Mouse (Mus musculus): Measurements from ENCODE around the gene Olfr1415. TPM values are rescaled to one million over a fixed set of nuclear protein-coding genes. Genes with fewer than 3 reads are reported as not detected.

Olfr1415 gene
- not detected in 2 replicates for total RNA-seq (2012; rRNA removed)

GRCm38 (mm10) chr1:92496001-92496400 lies at the start of gene Olfr1415:
TSS of gene Olfr1415 (minus strand) at chr1:92496101.
- DNase-seq (ENCODE audit: low read depth, low spot score): no peak
- no peak within 1 kb of the TSS for H3K9ac ChIP-seq (ENCODE audit: insufficient read depth, low read depth, low read length, poor library complexity, severe bottlenecking)
- H3K27ac ChIP-seq (ENCODE audit: insufficient read depth, low read depth, low read length, poor library complexity, severe bottlenecking): no peak within 1 kb of the TSS
- no peaks in the 10 kb centered on the region for H3K4me1 ChIP-seq (ENCODE audit: control insufficient read depth in 2 of 2, insufficient read depth in 2 of 2, low read length in 2 of 2, poor library complexity in 1 of 2)
- no peaks in the 10 kb centered on the region for H3K36me3 ChIP-seq (ENCODE audit: control insufficient read depth, insufficient read depth, low read length, poor library complexity, severe bottlenecking)
- TF ChIP-seq ZC3H11A (IDR thresholded peaks at IDR 0.05; ENCODE audit: borderline replicate concordance, low read depth, low read length): no peak
- no peak for TF ChIP-seq CHD2 (IDR thresholded peaks at IDR 0.05; ENCODE audit: low read depth, low read length)
- no peak for TF ChIP-seq HCFC1 (IDR thresholded peaks at IDR 0.05; ENCODE audit: borderline replicate concordance, insufficient read depth, low read length)
- no peak for TF ChIP-seq ZNF384 (IDR thresholded peaks at IDR 0.05; ENCODE audit: low read depth, low read length)
- no peak for TF ChIP-seq MAFK (IDR thresholded peaks at IDR 0.05; ENCODE audit: insufficient read depth, low read depth, low read length)
- H3K4me3 ChIP-seq (ENCODE audit: insufficient read depth in 1 of 2, low read depth in 1 of 2, low read length in 2 of 2, poor library complexity in 1 of 2, severe bottlenecking in 1 of 2): no peak within 1 kb of the TSS
- no peaks in the 10 kb centered on the region for H3K9me3 ChIP-seq (ENCODE audit: control insufficient read depth, insufficient read depth, low read depth, low read length)
- in situ Hi-C loops (cut with MboI; ENCODE audit: low sequenced_read_pairs in 2 of 2, unreplicated experiment in 2 of 2): no loop called here

GRCm38 (mm10) chr1:92539071-92539470 lies 43.2 kb upstream of the Olfr1415 start:
- no peaks in the 10 kb centered on the region for H3K36me3 ChIP-seq (ENCODE audit: control insufficient read depth, insufficient read depth, low read length, poor library complexity, severe bottlenecking)

GRCm38 (mm10) chr1:92536972-92537371 lies 41.1 kb upstream of the Olfr1415 start:
- Histone ChIP-seq H3K4me3 (ENCODE audit: insufficient read depth in 1 of 2, low read depth in 1 of 2, low read length in 2 of 2, poor library complexity in 1 of 2, severe bottlenecking in 1 of 2) (no peak overlapping the region), H3K36me3 (ENCODE audit: control insufficient read depth, insufficient read depth, low read length, poor library complexity, severe bottlenecking) (no peaks in the 10 kb centered on the region), H3K9me3 (ENCODE audit: control insufficient read depth, insufficient read depth, low read depth, low read length) (no peaks in the 10 kb centered on the region), H3K4me1 (ENCODE audit: control insufficient read depth in 2 of 2, insufficient read depth in 2 of 2, low read length in 2 of 2, poor library complexity in 1 of 2) (no peaks in the 10 kb centered on the region), H3K9ac (ENCODE audit: insufficient read depth, low read depth, low read length, poor library complexity, severe bottlenecking) (no peak overlapping the region), H3K27ac (ENCODE audit: insufficient read depth, low read depth, low read length, poor library complexity, severe bottlenecking) (no peak overlapping the region)
- in situ Hi-C loops (cut with MboI; ENCODE audit: low sequenced_read_pairs in 2 of 2, unreplicated experiment in 2 of 2): no loop called here
- no peak for DNase-seq (ENCODE audit: low read depth, low spot score)
- TF ChIP-seq CHD2 (IDR thresholded peaks at IDR 0.05; ENCODE audit: low read depth, low read length) (no peak), ZC3H11A (IDR thresholded peaks at IDR 0.05; ENCODE audit: borderline replicate concordance, low read depth, low read length) (no peak), MAFK (IDR thresholded peaks at IDR 0.05; ENCODE audit: insufficient read depth, low read depth, low read length) (no peak)

More at GRCm38 (mm10) chr1:92539071-92539470, 43.2 kb upstream of the Olfr1415 start:
- Histone ChIP-seq H3K9me3 (ENCODE audit: control insufficient read depth, insufficient read depth, low read depth, low read length) (no peaks in the 10 kb centered on the region), H3K4me1 (ENCODE audit: control insufficient read depth in 2 of 2, insufficient read depth in 2 of 2, low read length in 2 of 2, poor library complexity in 1 of 2) (no peaks in the 10 kb centered on the region), H3K4me3 (ENCODE audit: insufficient read depth in 1 of 2, low read depth in 1 of 2, low read length in 2 of 2, poor library complexity in 1 of 2, severe bottlenecking in 1 of 2) (no peak overlapping the region), H3K27ac (ENCODE audit: insufficient read depth, low read depth, low read length, poor library complexity, severe bottlenecking) (no peak overlapping the region), H3K9ac (ENCODE audit: insufficient read depth, low read depth, low read length, poor library complexity, severe bottlenecking) (no peak overlapping the region)
- TF ChIP-seq MAFK (IDR thresholded peaks at IDR 0.05; ENCODE audit: insufficient read depth, low read depth, low read length) (no peak), ZC3H11A (IDR thresholded peaks at IDR 0.05; ENCODE audit: borderline replicate concordance, low read depth, low read length) (no peak)
- DNase-seq (ENCODE audit: low read depth, low spot score): no peak
- in situ Hi-C loops (cut with MboI; ENCODE audit: low sequenced_read_pairs in 2 of 2, unreplicated experiment in 2 of 2): no loop called here

- Histone ChIP-seq H3K36me3 (ENCODE audit: control insufficient read depth, insufficient read depth, low read length, poor library complexity, severe bottlenecking) (no peaks in the 10 kb centered on the region), H3K9me3 (ENCODE audit: control insufficient read depth, insufficient read depth, low read depth, low read length) (no peaks in the 10 kb centered on the region), H3K4me1 (ENCODE audit: control insufficient read depth in 2 of 2, insufficient read depth in 2 of 2, low read length in 2 of 2, poor library complexity in 1 of 2) (peaks cover 0 to 2% of the 10 kb centered on the region in 2 experiments; a peak in 1 of 4 replicates), H3K9ac (ENCODE audit: insufficient read depth, low read depth, low read length, poor library complexity, severe bottlenecking) (no peak overlapping the region), H3K27ac (ENCODE audit: insufficient read depth, low read depth, low read length, poor library complexity, severe bottlenecking) (no peak overlapping the region), H3K4me3 (ENCODE audit: insufficient read depth in 1 of 2, low read depth in 1 of 2, low read length in 2 of 2, poor library complexity in 1 of 2, severe bottlenecking in 1 of 2) (no peak overlapping the region)
- DNase-seq (ENCODE audit: low read depth, low spot score): no peak
- TF ChIP-seq ZNF384 (IDR thresholded peaks at IDR 0.05; ENCODE audit: low read depth, low read length): no peak
- TF ChIP-seq MAFK (IDR thresholded peaks at IDR 0.05; ENCODE audit: insufficient read depth, low read depth, low read length): no peak
- TF ChIP-seq CHD2 (IDR thresholded peaks at IDR 0.05; ENCODE audit: low read depth, low read length): no peak
- no peak for TF ChIP-seq ZC3H11A (IDR thresholded peaks at IDR 0.05; ENCODE audit: borderline replicate concordance, low read depth, low read length)
- no peak for TF ChIP-seq HCFC1 (IDR thresholded peaks at IDR 0.05; ENCODE audit: borderline replicate concordance, insufficient read depth, low read length)
- in situ Hi-C loops (cut with MboI; ENCODE audit: low sequenced_read_pairs in 2 of 2, unreplicated experiment in 2 of 2): no loop called here
Measured at GRCm38 (mm10) chr1:92523764-92524163, 27.9 kb upstream of the Olfr1415 start.

- Histone ChIP-seq H3K4me3 (ENCODE audit: insufficient read depth in 1 of 2, low read depth in 1 of 2, low read length in 2 of 2, poor library complexity in 1 of 2, severe bottlenecking in 1 of 2) (no peak overlapping the region), H3K36me3 (ENCODE audit: control insufficient read depth, insufficient read depth, low read length, poor library complexity, severe bottlenecking) (no peaks in the 10 kb centered on the region), H3K9me3 (ENCODE audit: control insufficient read depth, insufficient read depth, low read depth, low read length) (no peaks in the 10 kb centered on the region), H3K27ac (ENCODE audit: insufficient read depth, low read depth, low read length, poor library complexity, severe bottlenecking) (no peak overlapping the region), H3K4me1 (ENCODE audit: control insufficient read depth in 2 of 2, insufficient read depth in 2 of 2, low read length in 2 of 2, poor library complexity in 1 of 2) (peaks cover 0 to 2% of the 10 kb centered on the region in 2 experiments; a peak in 1 of 4 replicates), H3K9ac (ENCODE audit: insufficient read depth, low read depth, low read length, poor library complexity, severe bottlenecking) (no peak overlapping the region)
- peak; percentile 36 for DNase-seq (ENCODE audit: low read depth, low spot score)
- 0 out of 2 replicates have a peak, but pooled peaks have one; percentile 18 for TF ChIP-seq MAFK (IDR thresholded peaks at IDR 0.05; ENCODE audit: insufficient read depth, low read depth, low read length)
- TF ChIP-seq ZNF384 (IDR thresholded peaks at IDR 0.05; ENCODE audit: low read depth, low read length): peak; percentile 100
- no peak for TF ChIP-seq CHD2 (IDR thresholded peaks at IDR 0.05; ENCODE audit: low read depth, low read length)
- TF ChIP-seq ZC3H11A (IDR thresholded peaks at IDR 0.05; ENCODE audit: borderline replicate concordance, low read depth, low read length): no peak
- in situ Hi-C loops (cut with MboI; ENCODE audit: low sequenced_read_pairs in 2 of 2, unreplicated experiment in 2 of 2): no loop called here
Measured at GRCm38 (mm10) chr1:92521376-92521775, 25.5 kb upstream of the Olfr1415 start.
